Comparison of ENCODE assay signal across 6 mouse cellular contexts in genomic region chr11:20743353-20743752, GRCm38 (mm10).
"Had no signal": no experiment of that assay in that cellular context is flagged by ENCODE, and none has a peak within 500 bp of the region (broad histone marks: within the 10 kb centered on the region; RNA-seq: fewer than 3 reads in every experiment).

No protein-coding gene starts in this region.

- H3K4me3 ChIP-seq: limb, embryonic 10.5 days; lung, embryonic 15.5 days; midbrain, embryonic 12.5 days; neural tube, embryonic 15.5 days had no signal

- H3K9me3 ChIP-seq: limb, embryonic 10.5 days; lung, embryonic 15.5 days; midbrain, embryonic 12.5 days; neural tube, embryonic 15.5 days had no signal

- H3K27ac ChIP-seq: limb, embryonic 10.5 days; lung, embryonic 15.5 days; midbrain, embryonic 12.5 days; neural tube, embryonic 15.5 days had no signal

- H3K9ac ChIP-seq: liver, postnatal 0 days; lung, embryonic 15.5 days; midbrain, embryonic 12.5 days; neural tube, embryonic 15.5 days had no signal

- ATAC-seq: liver, postnatal 0 days; midbrain, embryonic 16.5 days had no signal

- H3K27me3 ChIP-seq: lung, embryonic 15.5 days; midbrain, embryonic 12.5 days; neural tube, embryonic 15.5 days had no signal

- H3K36me3 ChIP-seq: limb, embryonic 10.5 days; lung, embryonic 15.5 days; midbrain, embryonic 12.5 days; neural tube, embryonic 15.5 days had no signal
